Mouse (Mus musculus) C3H10T1/2 (cell line): ENCODE data around the gene Cldn9. TPM values are rescaled to one million over a fixed set of nuclear protein-coding genes. Genes with fewer than 3 reads are reported as not detected.

Experiments
- polyA plus RNA-seq, 2 experiments: library from polyadenylated mRNA; unstranded; fragments of >200 nt; fragmentation: generic; extraction: Trizol; gene quantifications; one replicate each; pipeline ENCODE4 v1.2.1; 2012; ENCODE audit warnings: missing spikeins in 2 of 2

The Cldn9 gene
- polyA plus RNA-seq = 1 to 10 TPM in 1 of 2 experiments, under 1 TPM in 1; 0.53 to 3.5 TPM

DNA sequence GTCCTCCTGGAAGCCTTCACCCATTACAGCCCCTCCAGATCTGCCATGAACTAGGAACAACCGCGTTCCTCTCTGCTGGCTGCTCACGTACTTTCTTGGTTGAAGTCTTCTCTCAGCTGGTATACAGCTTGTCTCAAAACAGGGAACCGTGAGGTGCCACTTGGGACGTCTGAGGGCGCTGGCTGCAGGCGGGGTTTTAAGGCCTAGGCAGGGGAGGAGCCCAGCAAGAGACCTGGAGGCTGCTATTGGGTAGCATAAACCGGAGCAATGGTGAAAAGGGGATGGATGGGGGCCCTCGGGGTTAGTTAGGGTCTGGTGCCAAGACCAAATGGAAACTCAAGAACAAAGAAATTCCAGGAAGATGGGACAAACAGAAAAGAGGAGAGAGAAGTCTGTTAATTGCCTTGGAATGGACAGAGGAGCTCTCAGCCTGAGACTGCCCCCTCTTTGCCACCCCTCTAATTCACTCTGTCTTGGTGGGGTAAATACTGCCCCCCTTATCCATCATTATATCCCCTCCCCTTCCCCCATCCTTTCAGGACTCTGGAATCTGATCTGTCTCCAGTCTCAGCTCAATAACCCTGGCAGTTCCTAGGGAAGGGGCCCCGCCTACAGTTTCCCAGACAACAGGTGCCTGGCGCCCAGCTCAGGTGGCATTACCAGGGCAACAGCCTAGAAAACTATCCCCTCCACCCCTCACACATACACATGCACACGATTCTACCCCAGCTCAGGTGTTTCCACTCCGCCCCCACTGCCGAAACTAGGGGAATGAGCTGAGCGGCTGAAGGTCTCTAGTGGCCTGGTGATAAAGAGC lies at the start of gene Cldn9:
Cldn9 (minus strand) TSS at position 171 of the 817 bp plus-strand sequence.

DNA sequence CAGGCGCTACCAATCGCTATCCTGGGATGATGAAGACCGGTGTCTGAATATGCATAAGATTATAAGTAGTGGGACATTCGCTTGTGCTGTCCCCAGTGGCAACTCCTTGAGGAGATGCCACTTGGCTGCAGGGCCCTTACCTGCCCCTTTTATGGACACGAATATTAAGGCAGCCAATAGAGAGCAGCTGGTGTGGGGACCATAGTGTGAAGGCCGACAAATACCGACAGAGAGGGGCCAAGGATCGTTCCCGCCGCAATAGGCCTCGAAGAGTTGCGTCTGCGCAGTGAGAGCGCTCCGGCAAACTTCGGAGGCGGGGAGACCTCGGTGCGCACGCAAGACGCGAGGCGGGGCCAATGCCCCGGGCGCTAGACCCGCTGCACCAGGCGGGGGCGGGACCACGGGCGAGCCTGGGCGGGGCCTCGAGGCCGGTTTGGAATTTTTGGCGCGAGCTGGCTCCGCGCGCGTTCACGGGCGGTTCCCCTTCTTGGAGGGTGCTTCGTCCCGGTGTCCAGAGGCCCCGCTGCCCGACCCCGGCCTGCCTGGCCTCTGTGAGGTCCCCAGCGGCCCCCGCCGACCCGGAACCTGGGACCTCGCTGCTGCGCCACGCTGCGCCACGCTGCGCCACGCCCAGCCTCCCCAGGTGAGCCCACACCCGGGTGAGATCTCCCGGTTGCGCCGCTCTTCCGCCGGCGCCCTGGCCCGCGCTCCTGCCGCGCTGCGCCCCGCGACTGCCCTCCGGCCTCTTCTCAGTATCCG lies 42.4 kb upstream of the Cldn9 start, which contains the start of gene Pkmyt1:
Pkmyt1 (plus strand) TSS at position 338 of the 759 bp plus-strand sequence.

DNA sequence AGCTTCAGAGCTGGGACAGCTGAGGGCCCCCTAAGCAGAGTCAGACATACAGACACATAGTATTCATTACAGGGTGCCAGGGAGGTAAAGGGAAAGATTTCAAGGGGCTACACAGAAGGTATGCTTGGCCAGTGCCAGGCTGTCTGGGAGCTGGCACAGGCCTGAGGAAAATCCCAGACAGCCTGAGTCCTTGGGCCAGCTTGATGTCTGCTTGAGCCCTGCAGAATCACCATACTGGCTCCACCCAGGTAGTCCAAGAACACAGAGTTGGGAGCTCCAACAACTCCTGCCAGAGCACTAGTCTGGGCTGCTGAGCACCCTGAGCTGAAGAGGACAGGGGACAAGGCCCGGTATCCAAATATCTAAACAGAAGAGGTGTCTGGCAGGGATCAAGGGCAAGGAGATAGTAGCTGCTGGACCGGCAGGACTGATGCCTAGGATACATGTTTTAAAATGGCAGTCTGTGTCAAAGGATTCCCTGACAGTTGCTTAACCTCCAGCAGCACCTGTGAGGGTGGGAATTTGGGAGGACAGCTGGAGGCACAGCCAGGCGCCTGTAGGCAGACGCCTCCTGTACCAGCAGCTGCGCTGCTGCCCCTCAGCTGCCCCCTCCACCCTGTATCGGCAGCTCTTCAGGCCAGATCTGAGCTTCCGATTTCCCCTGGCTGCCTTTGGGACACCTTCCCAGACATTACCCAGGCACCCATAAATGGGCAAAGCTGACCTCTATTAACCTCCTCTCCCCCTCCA lies 38.7 kb upstream of the Cldn9 start, which contains the start of gene 1520401A03Rik:
1520401A03Rik (minus strand) TSS at position 408 of the 750 bp plus-strand sequence.

DNA sequence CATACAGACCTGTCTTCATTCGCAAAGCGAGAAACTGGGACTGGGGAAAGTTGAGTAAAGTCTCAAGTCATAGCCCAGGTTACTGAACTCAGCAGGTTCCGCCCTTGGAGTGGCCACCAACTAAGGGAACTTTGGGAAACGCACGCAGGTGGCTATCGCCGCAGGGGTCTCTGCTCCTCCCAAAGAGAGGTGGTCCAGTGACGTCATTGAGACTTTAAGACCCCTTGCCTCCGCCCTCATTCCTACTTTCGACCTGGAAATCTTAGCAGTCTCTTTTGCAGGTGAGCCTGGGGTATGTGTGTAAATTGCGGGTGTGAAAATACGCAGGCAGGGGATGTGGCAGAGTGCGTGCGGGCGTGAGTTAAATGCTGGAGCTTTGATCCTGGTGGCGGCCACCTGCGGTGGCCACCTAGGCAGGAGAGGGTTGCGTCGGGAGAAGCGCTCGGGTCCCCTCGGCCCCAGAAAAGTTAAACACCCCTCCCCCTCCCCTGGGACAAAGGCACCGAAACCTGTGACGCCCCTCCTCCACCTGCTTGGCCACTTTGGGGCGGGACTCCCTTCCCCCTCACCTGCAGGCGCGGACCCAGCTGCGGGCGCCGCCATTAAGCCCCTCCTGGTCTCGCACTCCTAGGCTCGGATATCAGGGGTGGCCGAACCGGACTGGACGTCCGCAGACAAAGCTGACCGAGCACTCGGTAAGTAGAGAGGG lies 4.5 kb downstream of the Cldn9 start, which contains the start of gene Cldn6:
Cldn6 (plus strand) TSS at position 123 of the 709 bp plus-strand sequence.

DNA sequence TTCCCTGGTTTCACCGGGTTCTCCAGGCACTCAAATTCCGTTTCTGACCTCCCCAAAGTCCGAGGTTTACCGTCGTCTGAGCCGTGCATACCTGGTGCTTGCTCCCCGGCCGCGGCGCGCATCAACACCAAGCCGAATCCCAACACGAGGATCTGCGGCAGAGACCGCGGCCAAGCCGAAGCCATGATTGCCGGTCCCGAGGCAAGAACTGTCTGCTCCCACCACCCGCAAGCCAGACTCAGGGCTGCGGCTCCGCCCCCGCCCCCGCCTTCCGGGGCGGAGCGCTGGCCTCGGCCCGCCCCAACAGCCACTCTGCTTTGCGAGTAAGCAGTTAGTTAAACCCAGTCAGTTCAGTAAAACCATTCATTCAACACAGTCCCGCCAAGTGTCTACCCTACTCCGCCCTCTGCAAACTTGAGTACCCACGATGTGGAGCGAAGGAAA lies 6.6 kb downstream of the Cldn9 start, which contains the start of gene Tnfrsf12a:
Tnfrsf12a (minus strand) TSS at position 233 of the 444 bp plus-strand sequence.

DNA sequence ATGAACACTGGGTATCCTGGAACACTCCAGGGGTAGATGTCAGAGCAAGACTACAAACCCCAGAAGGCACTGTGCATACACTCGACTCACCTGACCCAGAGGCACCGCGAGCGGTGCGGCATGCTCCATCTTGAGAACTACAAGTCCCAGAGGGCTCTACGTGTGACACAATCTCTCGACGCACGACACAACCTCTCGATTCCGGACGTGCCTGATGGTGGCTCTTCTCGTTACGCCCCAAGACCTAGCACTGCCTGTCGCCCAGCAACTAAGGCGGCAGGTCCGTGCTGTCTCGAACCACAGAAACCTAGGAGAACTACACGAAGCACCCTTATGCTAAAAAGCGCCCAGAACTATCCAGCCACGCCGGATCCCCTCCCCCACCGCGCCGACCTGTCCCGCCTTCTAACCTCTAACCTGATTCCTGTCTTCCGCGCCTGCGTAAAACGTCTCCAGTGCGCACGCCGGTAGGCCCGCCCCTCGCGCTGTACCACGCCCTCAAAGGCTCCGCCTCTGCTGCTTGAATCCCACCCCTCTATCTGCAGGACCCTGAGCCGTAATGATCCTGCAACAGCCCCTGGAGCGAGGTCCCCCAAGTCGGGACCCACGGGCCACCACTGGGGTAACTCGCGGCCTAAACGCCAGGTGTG lies 10.3 kb downstream of the Cldn9 start, which contains the start of the genes Hcfc1r1 and Thoc6:
Hcfc1r1 (plus strand) TSS at position 173 of the 650 bp plus-strand sequence.
Thoc6 (minus strand) TSS at position 459 of the 650 bp plus-strand sequence.

DNA sequence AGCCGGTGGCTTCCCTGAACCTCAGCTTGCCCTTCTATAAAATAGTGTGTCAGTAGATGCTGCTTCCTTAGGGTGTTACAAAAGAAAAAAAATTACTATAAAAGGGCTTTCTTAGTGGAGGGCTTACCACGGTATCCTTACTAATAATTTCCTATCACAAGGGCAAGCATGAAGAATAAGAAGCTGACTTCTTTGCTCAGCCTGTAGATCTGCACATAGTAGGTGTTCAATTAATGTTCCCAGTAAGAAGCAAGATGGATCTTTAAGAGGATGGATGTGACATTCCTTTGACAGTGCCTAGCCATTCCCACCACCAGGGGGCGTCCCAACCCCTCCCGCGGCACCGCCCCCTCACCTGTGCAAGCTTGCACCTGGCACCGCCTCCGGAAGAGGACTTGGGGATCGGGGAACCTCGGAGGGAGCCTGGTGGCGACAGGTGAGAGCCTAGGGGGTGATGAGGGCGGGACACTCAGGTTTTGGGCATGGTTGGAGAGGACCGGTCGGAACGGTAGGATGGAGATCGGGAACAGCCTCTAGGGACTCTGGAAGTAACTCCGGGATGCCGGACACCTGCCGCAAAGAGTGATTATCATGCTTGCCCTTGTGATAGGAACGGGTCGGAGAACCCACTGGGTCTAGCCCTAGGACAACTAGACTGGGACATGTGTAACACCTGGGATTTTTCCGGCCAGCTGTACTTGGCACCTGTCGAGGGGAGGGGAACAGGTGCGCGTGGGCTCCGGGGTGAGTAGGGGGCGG lies 23.5 kb downstream of the Cldn9 start, which contains the start of gene Bicdl2:
Bicdl2 (plus strand) TSS at position 390 of the 759 bp plus-strand sequence.

DNA sequence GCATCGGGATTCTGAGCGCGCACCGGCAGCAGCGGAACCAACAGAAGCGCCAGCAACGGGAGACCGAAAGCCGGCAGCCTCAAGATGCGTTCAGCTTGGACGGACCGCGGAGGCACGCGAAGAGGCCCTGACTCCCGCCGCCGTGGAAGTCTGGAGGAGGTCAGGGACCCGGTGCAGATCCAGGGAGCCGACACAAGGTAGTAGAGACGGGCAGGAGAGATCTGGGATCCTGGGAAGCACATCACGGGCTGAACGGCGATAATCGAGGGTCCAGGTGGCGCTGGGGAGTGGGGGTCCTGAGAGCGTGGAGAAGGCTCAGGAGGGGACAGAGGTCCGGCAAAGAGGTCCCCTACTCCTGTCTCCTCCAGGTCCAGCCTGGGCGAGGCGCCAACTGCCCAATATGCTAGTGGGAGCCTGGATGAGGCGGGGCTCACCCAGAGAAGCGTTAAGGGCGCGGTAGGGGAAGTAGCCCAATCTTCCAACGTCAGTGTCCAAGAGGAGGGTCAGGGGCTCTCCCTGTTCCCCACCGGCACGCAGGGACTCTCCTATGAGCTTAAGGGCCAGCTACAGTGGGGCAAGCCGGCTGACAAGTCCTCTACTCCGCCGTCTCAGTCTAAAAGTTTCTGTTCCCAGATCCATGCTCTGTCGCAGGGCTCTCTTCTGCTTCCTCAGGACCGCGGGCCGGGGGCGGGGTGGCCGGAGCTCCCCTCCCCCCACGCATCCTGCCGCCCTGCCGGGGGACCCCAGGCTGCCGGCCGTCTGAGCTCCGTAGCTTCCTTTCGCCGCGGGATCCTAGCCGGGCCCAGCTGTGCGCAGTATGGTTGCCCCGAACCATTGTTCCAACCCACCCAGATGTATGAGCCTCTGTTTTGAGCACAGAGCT lies 39.0 kb downstream of the Cldn9 start, which contains the start of gene Mmp25:
Mmp25 (minus strand) TSS at position 665 of the 883 bp plus-strand sequence.

Other genes with a start within 250 kb of the Cldn9 start
- not detected for gene Vmn2r117, start 204.3 kb downstream of the Cldn9 start, polyA plus RNA-seq
- 10 to 100 TPM in 1 of 2 experiments, 1 to 10 TPM in 1; 9.1 to 12.4 TPM for gene Zfp213, start 119.8 kb downstream of the Cldn9 start, polyA plus RNA-seq
- gene Zfp13, start 84.5 kb downstream of the Cldn9 start, polyA plus RNA-seq = 1 to 10 TPM; 2.1 to 3.2 TPM
- gene Zscan10, start 83.2 kb downstream of the Cldn9 start, polyA plus RNA-seq = under 1 TPM in 1 of 2 experiments, not detected in 1; 0.02 TPM
- gene Mmp25, start 38.7 kb downstream of the Cldn9 start, polyA plus RNA-seq = not detected
- gene Bicdl2, start 23.5 kb downstream of the Cldn9 start, polyA plus RNA-seq = under 1 TPM; 0.05 to 0.18 TPM
- 100 to 1,000 TPM; 438 to 526 TPM for gene Hcfc1r1, start 10.4 kb downstream of the Cldn9 start, polyA plus RNA-seq
- gene Thoc6, start 10.1 kb downstream of the Cldn9 start, polyA plus RNA-seq = 10 to 100 TPM; 27.0 to 29.9 TPM
- gene Tnfrsf12a, start 6.6 kb downstream of the Cldn9 start, polyA plus RNA-seq = 100 to 1,000 TPM in 1 of 2 experiments, 10 to 100 TPM in 1; 78.5 to 413 TPM
- gene Cldn6, start 4.8 kb downstream of the Cldn9 start, polyA plus RNA-seq = under 1 TPM in 1 of 2 experiments, not detected in 1; 0.04 TPM
- under 1 TPM; 0.07 to 0.45 TPM for gene 1520401A03Rik, start 38.8 kb upstream of the Cldn9 start, polyA plus RNA-seq
- gene Pkmyt1, start 42.3 kb upstream of the Cldn9 start, polyA plus RNA-seq = 10 to 100 TPM; 24.3 to 38.2 TPM
- 10 to 100 TPM; 22.3 to 32.8 TPM for gene Paqr4, start 56.8 kb upstream of the Cldn9 start, polyA plus RNA-seq
- under 1 TPM in 1 of 2 experiments, not detected in 1; 0.07 TPM for gene Kremen2, start 61.8 kb upstream of the Cldn9 start, polyA plus RNA-seq
- gene Flywch1, start 87.6 kb upstream of the Cldn9 start, polyA plus RNA-seq = 10 to 100 TPM; 49.7 to 60.6 TPM
- gene Flywch2, start 102.1 kb upstream of the Cldn9 start, polyA plus RNA-seq = under 1 TPM in 1 of 2 experiments, not detected in 1; 0.55 TPM
- gene Srrm2, start 106.5 kb upstream of the Cldn9 start, polyA plus RNA-seq = 100 to 1,000 TPM in 1 of 2 experiments, 10 to 100 TPM in 1; 26.7 to 115 TPM
- 1,000 to 10,000 TPM; 1,533 to 1,676 TPM for gene Elob, start 145.1 kb upstream of the Cldn9 start, polyA plus RNA-seq
- gene Prss33, start 152.0 kb upstream of the Cldn9 start, polyA plus RNA-seq = not detected
- under 1 TPM in 1 of 2 experiments, not detected in 1; 0.05 TPM for gene Prss32, start 159.8 kb upstream of the Cldn9 start, polyA plus RNA-seq
- gene Prss41, start 160.1 kb upstream of the Cldn9 start, polyA plus RNA-seq = under 1 TPM in 1 of 2 experiments, not detected in 1; 0.02 TPM
- not detected for gene Prss21, start 184.0 kb upstream of the Cldn9 start, polyA plus RNA-seq
- not detected for gene Dcpp1, start 196.8 kb upstream of the Cldn9 start, polyA plus RNA-seq
- not detected for gene Dcpp2, start 196.9 kb upstream of the Cldn9 start, polyA plus RNA-seq
- not detected for gene Dcpp3, start 233.4 kb upstream of the Cldn9 start, polyA plus RNA-seq